9 mouse cellular contexts compared by ENCODE assay signal in the genomic region with DNA sequence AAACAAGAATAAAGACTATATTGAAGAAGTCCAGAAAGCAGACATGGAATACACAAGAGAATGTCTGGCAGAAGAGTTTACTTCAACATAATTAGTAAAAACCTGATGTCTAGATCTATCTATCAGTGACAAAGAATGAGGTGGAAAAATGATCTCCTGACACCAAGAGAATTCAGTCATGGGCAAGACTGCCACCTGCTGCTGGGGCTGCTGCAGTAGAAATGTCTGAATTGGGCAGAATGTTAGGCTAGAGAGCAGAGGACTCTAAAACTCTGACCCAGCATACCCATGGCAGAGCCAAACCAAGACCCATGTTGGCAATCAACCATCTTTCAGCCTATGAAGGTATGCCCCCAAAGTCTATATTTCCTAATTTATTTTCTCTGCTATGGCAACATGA.
DNase-seq lines count a peak whose midpoint lies in the region; ATAC-seq and TF ChIP-seq lines count a peak whose summit lies in the region.
"Had no signal": no experiment of that assay in that cellular context is flagged by ENCODE, and none has a peak within 500 bp of the region (broad histone marks: within the 10 kb centered on the region; RNA-seq: fewer than 3 reads in every experiment).

No protein-coding gene starts in this region.

- no peak for ATAC-seq in lung, embryonic 14.5 days (ENCODE audit: insufficient read depth)
- peak; percentile 70 for ATAC-seq in frontal cortex, adult (ENCODE audit: low TSS enrichment)

- no peak overlapping the region for H3K27ac ChIP-seq in lung, embryonic 14.5 days (ENCODE audit: low read depth)

- H3K9ac ChIP-seq in lung, embryonic 14.5 days: no peak overlapping the region

- H3K4me2 ChIP-seq in lung, embryonic 14.5 days: no peak overlapping the region

- no peak overlapping the region for H3K4me3 ChIP-seq in lung, embryonic 14.5 days (ENCODE audit: low read depth, low read length)
- H3K4me3 ChIP-seq: myocyte had no signal

- peak; percentile 24 for DNase-seq in embryo, embryonic 10 days (ENCODE audit: low spot score)
- DNase-seq in embryo, embryonic 9.5 days (ENCODE audit: extremely low spot score): no peak
- peak; percentile 33 for DNase-seq in lung, embryonic 14.5 days
- no peak for DNase-seq in lung, postnatal 25 days (ENCODE audit: low spot score)
- peak; percentile 30 for DNase-seq in left cerebral cortex, adult 11 months (ENCODE audit: low spot score)
- peak; percentile 6 for DNase-seq in skeletal muscle tissue, adult 2 months (ENCODE audit: low read depth, low spot score)
- no peak for DNase-seq in thymus, postnatal 14 days

- no peaks in the 10 kb centered on the region for H3K4me1 ChIP-seq in lung, embryonic 14.5 days (ENCODE audit: insufficient read depth)

- H3K36me3 ChIP-seq in lung, embryonic 14.5 days (ENCODE audit: insufficient read depth): no peaks in the 10 kb centered on the region

- H3K9me3 ChIP-seq in lung, embryonic 14.5 days (ENCODE audit: low read depth, low read length): no peaks in the 10 kb centered on the region

- TF ChIP-seq CTCF in lung, embryonic 14.5 days (IDR thresholded peaks at IDR 0.05; ENCODE audit: low read depth): peak; percentile 53

- no peaks in the 10 kb centered on the region for H3K27me3 ChIP-seq in lung, embryonic 14.5 days (ENCODE audit: insufficient read depth, low read length)

Comparison
In these comparisons a context has a peak if more than half of its experiments do, and no peak if none do; other contexts are left out.
1. DNase-seq: peak in embryo, embryonic 10 days (single experiment), lung, embryonic 14.5 days (single experiment), left cerebral cortex, adult 11 months (single experiment) and skeletal muscle tissue, adult 2 months (single experiment); none in embryo, embryonic 9.5 days (single experiment), lung, postnatal 25 days (single experiment) and thymus, postnatal 14 days (single experiment).